Mouse (Mus musculus) c-Kit-positive CD71-positive TER-119-negative erythroid progenitor cells, embryonic 14.5 days (primary cell): ENCODE measurements around the gene Itga2b.

Experiments
- DNase-seq: peaks from one replicate; pipeline ENCODE4 v3.0.0-alpha.2; 2013; ENCODE audit warnings: low read depth

Itga2b gene

GRCm38 (mm10) chr11:102435754-102436470 is 34.0 kb downstream of the Itga2b start:
- DNase-seq: no peak

GRCm38 (mm10) chr11:102434816-102435705 is 34.9 kb downstream of the Itga2b start:
- no peak for DNase-seq

DNA sequence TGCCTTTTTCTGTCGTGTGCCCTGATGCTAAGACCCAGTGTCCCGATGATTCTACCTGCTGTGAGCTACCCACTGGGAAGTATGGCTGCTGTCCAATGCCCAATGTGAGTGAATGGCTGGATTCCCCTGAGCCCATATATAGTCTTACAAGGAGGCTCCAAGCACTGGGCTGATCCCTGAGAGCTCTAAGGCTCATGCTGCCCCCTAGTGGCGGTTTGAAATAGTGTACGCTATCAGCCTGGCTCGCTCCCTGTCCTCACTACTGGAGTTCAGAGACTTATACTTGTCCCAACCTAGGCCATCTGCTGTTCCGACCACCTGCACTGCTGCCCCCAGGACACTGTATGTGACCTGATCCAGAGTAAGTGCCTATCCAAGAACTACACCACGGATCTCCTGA is 35.5 kb downstream of the Itga2b start:
- DNase-seq: peak; percentile 84

DNA sequence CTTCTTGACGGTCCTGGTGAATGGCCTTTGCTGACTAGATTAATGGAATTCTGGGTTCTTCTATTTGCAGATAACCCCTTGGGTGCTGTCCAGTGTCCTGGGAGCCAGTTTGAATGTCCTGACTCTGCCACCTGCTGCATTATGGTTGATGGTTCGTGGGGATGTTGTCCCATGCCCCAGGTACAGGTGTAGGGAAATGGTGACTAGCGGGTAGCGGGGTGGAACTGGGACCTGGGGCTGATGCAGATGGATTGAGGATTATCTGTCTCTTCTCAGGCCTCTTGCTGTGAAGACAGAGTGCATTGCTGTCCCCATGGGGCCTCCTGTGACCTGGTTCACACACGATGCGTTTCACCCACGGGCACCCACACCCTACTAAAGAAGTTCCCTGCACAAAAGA is 36.1 kb downstream of the Itga2b start:
- DNase-seq: no peak

- DNase-seq: no peak
Observed at GRCm38 (mm10) chr11:102432896-102433295, 37.0 kb downstream of the Itga2b start.

GRCm38 (mm10) chr11:102432115-102432843 is 37.6 kb downstream of the Itga2b start:
- DNase-seq: no peak

DNA sequence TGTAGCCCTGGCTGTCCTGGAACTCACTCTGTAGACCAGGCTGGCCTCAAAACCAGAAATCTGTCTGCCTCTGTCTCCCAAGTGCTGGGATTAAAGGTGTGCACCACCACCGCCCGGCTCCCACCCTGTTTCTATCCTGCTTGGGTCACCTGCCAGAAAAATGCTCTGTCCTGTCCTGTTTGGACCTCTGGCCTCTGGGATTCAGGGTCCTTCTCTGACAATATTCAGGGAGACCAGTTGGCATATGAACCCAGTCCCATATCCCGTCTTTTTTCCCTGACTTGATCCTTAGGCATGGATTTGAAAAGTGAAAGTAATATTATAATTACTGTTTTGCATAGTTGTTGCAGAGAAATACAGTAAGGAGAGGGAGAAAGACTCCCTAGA is 38.2 kb downstream of the Itga2b start:
- no peak for DNase-seq

DNA sequence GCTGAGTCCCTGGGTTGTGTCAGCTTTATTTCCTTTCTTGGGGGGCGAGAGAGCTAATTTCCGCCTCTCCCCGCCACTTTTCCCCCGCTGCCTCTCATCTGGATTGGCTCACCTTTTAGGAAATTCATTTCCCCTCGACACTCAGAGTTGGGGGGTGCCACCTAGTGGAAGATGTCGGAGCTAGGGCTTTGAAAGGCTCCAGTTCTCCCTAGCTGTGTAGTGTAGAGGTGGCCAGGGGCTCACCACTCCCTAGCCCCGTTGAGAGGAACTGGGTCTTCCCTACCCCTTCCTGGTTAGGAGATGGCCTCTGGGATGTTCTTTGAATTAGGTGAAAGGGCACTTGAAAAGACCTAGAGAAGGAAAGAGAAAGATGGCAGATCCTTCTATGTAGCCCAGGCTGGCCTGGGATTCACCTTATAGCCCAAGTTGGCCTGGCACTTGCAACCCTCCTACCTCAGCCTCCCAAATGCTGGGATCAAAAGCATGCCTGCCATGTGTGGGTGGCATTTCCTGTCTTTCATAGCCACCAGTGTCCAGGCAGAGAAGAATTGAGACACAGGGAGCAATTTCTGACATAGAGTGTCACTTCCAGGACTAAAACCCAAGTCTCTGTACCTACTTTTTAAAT is 38.8 kb downstream of the Itga2b start:
- DNase-seq: peak; percentile 84

DNA sequence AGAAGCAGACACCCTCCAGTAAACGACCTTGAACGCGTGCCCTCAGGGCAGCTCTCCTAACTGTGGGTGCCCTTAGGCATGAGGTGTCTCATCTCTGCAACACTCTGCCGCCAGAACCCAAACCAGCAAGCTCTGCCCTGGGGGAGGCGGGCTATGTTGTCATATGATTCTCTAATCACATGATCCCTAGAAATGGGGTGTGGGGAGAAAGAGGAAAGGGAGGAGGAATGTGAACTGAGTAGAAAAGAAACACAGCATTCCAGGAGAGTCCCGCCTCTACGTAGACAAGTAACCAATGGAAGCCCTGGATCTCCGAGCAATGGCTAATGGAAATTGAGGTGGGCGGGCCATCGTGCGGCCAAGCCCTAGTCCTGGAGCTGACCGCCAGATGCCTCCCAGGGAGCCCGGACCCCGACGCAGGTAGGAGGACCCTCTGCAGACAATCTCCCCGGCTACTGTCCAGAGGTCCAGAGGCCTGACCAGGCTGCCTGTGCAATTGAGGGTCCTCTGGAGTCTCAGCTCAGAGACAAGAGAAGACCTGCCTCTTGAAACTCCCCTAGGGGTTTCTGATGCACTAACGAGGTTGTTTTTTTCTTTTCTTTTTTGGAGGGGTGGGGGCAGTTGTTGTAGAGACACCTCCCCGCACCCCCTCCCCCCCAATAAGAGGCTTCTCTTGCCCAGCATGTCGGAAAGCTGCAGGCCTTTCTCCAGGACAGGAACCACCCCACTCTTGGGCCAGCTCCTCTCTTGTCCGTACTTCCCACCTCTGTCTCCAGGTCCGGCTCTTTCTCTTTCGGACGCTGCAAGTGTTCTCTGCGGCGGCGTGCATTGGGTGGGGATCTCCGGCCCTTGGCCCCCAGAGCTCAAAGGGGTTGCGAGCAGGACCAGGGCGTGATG is 39.6 kb downstream of the Itga2b start, which contains the start of gene Grn:
Gene Grn, plus strand, starts transcription at position 195 of the 897 bp plus-strand sequence.
- DNase-seq: peak; percentile 74

DNA sequence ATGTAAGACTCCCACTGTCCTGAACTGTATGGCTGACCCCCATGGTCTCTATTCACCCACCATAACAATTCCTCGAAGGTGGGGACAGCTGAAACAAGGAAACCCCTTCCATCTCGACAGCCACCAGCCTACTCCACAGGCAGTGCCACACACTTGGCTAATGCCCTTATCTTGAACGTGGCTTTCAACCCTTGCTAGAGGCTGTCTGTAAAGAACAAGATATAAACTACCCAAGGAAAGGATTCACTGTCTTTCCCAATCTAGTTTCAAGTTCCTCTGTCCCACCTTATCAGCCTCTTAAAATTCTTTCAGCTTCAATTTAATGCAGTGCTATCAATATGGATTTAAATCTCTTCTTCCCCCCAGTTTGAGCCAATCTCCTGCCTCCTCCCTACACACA is 40.4 kb downstream of the Itga2b start:
- DNase-seq: no peak

DNA sequence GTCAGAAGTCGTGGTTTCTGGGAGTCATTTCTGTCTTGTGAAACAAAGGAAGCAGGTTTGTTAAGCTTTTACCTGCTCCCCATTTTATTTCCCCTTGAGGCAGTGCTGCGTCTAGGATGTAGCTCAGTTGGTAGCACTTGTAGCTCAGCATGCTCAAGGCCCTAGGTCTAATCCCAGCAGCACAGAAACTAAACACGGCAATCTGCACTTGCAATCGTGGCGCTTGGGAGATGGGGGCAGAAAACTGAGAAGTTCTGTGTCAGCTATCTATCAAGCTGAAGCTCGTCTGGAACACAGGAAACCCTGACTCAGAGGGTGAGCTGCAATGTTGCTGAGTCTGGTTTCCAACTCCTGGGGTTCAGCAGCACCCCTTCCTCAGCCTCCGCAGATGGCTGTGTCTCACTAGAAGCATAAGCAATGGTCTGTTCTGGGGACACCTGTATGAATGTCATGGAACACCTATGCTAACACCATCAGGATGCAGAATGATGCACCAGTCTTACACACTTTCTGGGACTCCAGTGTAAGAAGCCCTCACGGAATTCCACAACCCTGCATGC is 40.9 kb downstream of the Itga2b start:
- no peak for DNase-seq

DNA sequence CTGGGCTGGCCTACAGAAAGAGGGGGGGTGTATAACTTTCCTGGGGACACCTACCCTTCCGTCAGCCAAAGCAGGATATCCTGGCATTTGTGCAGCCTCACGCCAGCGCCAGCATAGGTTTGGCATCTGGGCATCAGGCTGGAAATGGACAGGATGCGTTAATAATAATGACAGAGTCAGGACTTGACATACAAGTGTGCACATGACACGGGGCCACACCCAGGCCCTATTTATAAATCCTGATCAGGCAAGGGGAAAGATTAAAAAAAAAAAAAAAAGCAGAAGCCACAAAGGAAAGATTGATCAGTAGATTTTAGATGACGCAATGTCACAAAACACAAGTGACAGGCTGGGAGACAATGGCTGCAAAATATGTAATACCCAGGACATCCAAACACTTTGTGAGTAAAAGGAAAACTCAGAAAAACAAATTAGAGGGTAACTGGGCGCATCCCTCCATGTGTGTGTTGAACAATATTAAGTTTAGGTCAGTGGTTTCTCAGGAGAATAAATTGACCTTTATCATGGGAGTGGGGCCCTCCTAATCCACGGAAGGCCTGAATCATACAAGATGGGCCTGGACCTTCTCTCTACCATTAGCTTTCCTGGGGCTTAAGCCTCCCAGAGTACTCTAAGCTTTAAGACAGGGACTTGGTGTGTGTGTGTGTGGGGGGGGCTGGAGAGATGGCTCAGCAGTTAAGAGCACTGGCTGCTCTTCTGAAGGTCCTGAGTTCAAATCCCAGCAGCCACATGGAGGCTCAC is 44.2 kb downstream of the Itga2b start:
- DNase-seq: no peak

DNA sequence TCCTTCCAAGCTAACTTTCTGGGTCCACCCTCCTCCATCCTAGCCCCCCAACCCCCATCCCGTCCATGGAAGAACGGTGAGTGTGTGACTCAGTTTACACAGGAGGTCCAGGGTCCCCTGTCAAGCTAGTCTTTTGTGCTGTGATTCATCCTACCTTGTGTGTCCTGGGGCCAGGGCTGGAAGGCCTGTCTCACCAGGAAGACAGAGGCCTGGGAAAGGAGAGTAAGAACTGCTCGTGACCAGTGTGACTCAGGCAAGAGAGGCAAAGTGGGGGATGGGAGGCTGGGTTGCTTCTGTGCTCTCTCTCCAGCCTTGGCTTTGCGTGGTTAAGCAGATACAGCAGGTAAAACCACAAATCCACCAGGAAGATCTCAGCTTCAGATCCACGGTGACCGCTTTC is 45.3 kb downstream of the Itga2b start:
- DNase-seq: no peak

DNA sequence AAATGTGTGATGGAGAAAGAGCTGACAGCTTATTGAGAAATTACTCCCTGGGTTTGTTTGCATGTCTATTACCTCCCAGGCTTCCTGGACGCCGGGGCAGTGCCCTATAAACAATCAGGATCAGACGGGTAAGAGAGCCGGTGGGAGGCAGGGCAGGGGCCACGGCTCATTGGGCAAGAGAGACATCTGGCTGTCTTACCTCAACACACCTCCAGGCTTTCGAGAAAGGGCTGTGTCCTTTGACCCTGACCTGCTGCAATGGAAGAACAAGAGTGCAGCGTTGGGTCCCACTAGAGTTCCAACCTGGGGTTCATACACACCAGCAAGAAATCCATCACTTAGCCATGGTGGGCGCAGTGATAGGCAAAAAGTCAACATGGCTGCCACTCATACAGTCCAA is 48.4 kb downstream of the Itga2b start:
- DNase-seq: no peak

DNA sequence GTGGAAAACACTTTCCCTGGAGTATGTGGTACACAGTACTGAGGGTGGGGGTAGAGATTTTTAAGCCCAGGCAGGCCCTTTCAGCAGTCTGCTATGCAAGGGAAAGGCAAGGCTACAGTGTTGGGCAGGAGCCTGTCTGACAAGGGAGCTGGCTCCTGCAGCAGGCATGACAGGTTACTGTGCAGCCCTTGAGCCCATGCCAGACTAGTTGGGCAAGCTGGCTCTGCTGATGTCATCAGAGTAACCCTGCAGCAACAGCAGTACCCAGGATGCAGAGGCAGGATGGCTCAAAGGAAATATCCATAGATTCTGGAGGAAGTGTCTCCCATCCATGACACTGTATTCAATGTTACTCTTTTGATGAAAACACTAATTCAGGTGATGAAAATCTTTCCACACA is 51.0 kb downstream of the Itga2b start:
- no peak for DNase-seq

- no peak for DNase-seq
Observed at GRCm38 (mm10) chr11:102417160-102417559, 52.8 kb downstream of the Itga2b start.

DNA sequence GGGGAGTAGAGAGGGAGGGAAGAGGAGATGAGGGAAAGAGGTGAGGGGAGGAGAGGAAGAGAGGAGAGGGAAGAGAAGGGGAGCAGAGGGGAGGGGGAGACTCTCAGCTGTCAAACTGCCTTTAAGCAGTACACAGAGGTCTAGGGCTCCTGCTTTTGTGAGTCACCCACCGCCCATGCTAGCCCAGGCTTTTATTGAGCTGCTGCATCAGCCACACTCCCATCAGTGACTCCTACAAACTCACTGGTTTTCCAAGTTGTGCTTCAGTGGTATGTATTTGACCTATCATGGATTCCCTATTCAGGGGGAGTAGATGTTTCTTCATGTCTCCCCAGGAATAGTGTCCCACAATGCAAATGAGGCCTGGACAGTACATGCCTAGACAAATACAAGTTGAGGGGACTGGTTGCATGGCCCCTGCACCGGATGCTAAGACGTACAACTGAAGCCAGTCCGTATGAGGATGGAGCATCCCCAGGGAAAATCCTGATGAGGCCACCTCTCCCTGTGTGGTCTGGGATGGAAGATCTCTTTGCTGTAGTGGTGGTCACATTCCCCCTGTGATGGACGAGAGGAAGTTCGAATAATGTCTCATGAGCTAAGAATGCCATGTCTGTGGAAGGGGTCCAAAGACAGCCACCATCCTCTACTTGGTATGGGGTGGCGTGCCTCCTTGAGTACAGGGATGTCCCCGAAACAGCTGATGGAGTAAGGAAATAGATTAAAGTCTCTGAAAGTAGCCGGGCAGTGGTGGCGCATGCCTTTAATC is 54.7 kb downstream of the Itga2b start:
- DNase-seq: no peak

GRCm38 (mm10) chr11:102413059-102413458 is 56.9 kb downstream of the Itga2b start:
- DNase-seq: no peak

DNA sequence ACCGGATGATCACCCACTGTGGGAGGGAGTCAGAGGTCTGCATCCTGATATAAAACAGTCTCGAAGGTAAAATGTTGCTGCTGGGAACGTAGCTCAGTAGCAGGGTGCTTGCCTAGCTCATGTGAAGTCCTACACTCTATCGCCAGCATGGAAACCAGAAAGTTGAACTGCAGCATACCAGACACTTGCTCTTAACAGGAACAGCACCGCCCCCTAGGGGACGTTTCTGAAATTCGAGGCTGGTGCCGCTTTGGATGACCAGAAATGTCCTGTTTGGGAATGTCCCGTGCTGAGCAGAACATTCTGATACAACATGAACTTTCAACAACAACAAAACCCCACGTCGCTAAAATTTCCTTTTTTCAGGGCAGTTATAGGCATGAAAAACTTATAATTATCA is 58.2 kb downstream of the Itga2b start:
- DNase-seq: peak; percentile 89
